Mouse (Mus musculus) forebrain, embryonic 11.5 days (tissue): ENCODE data around the gene Slc10a2. TPM values are rescaled to one million over a fixed set of nuclear protein-coding genes. Genes with fewer than 3 reads are reported as not detected.

Source experiments
- ATAC-seq: fragments of 200-750 bp; cut with Nextera tagmentation; replicated peaks from 2 replicates; pipeline ENCODE4 v1.8.0; 2017; ENCODE audit warnings: moderate TSS enrichment; ENCODE audit not compliant: low FRiP score
- DNase-seq: peaks from one replicate; pipeline ENCODE4 v3.0.0-alpha.2; 2017; ENCODE audit warnings: low spot score
- H3K27ac ChIP-seq: fragments of 300-500 bp; sonication (generic); 2 replicates; pipeline ENCODE4 v1.5.1; 2014; ENCODE audit warnings: low read depth, low read length
- H3K27me3 ChIP-seq: fragments of 300-500 bp; sonication (generic); 2 replicates; pipeline ENCODE4 v1.6.1; 2014; ENCODE audit warnings: mild to moderate bottlenecking, low read length, mixed read lengths; ENCODE audit not compliant: control insufficient read depth, insufficient read depth
- H3K36me3 ChIP-seq: fragments of 300-500 bp; sonication (generic); 2 replicates; pipeline ENCODE4 v1.6.1; 2014; ENCODE audit warnings: mild to moderate bottlenecking, low read length, moderate library complexity, mixed read lengths; ENCODE audit not compliant: control insufficient read depth, insufficient read depth
- H3K4me1 ChIP-seq: fragments of 300-500 bp; sonication (generic); replicated peaks from 2 replicates; pipeline ENCODE4 v1.6.1; 2014; ENCODE audit warnings: low read length, mixed read lengths; ENCODE audit not compliant: control insufficient read depth, insufficient read depth
- H3K4me2 ChIP-seq: fragments of 300-500 bp; sonication (generic); 2 replicates; pipeline ENCODE4 v1.6.1; 2014; ENCODE audit warnings: low read depth, mild to moderate bottlenecking, low read length, moderate library complexity, mixed read lengths; ENCODE audit not compliant: severe bottlenecking
- H3K4me3 ChIP-seq: fragments of 300-500 bp; sonication (generic); 2 replicates; pipeline ENCODE4 v1.5.1; 2014; ENCODE audit warnings: low read depth, low read length
- H3K9ac ChIP-seq: fragments of 300-500 bp; sonication (generic); 2 replicates; pipeline ENCODE4 v1.6.1; 2014; ENCODE audit warnings: low read length
- H3K9me3 ChIP-seq: fragments of 300-500 bp; sonication (generic); 2 replicates; pipeline ENCODE4 v1.6.1; 2016; ENCODE audit warnings: low read length, mixed read lengths; ENCODE audit not compliant: control insufficient read depth
- WGBS: fragments of 180-500 bp; shearing (Covaris S2); extraction: QIAGEN DNeasy Blood & Tissue Kit; methylation state at CpG from one replicate; pipeline ENCODE4 v1.1.7; 2014; 5-methylcytosine and 5-hydroxymethylcytosine counted together
- polyA plus RNA-seq: library from polyadenylated mRNA; unstranded; fragments of >200 nt; fragmentation: Nextera tagmentation; extraction: Ambion mirVana; gene quantifications from 2 replicates; pipeline ENCODE4 v1.2.1, GENCODE M21; 2014

The Slc10a2 gene
- polyA plus RNA-seq, 1 experiment from 2014 or later, result not detected

DNA sequence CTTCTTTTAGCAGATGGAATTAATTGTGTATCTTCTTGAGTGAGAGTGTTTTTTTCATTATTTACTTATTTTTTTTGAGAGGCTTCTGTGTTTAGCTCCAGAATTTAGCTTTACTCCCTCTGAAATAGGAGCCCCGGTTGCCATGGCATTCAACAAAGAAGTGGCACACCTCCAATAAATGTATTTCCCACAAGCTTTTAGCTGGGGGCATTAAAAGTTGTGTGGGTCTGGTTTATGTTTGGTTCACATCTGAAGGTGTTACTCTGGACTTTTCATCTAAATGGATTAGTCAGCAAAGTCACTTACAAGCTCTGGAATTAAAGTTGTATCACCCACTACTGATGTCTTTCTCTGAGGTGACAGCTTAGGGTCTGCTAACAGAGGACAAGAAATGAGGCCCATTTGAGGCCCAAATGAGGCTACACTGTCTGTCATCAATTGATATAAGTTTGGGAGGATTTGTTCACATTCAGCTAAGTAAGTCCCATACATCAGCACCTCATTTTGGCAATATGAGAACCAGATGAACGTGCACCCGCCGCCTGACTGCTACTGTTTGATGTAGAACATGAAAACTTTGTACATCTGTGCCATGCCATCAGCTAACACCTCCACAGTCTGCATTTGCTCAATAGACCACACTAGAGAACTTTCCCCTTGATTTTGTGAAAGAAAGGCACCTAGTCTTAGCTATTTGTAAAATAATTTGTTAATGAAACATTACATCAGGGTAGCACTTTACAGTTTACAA lies 66.2 kb downstream of the Slc10a2 start:
- no peak overlapping the region for H3K4me3 ChIP-seq
- no peaks in the 10 kb centered on the region for H3K27me3 ChIP-seq
- H3K27ac ChIP-seq, result no peak overlapping the region
- H3K9me3 ChIP-seq, result no peaks in the 10 kb centered on the region
- no peaks in the 10 kb centered on the region for H3K36me3 ChIP-seq
- DNase-seq, result no peak
- no peak overlapping the region for H3K9ac ChIP-seq
- no peaks in the 10 kb centered on the region for H3K4me1 ChIP-seq
- WGBS, result 87% methylated on average over 4 of the region's 4 CpGs
- no peak for ATAC-seq
- H3K4me2 ChIP-seq, result no peak overlapping the region
